Mouse (Mus musculus) cerebellum, adult 11 months (tissue): ENCODE results near the gene Map2k5.

Experiments
- DNase-seq: peaks from one replicate; pipeline ENCODE4 v3.0.0; 2022

Map2k5 gene

GRCm38 (mm10) chr9:63144502-63145248, 233.0 kb downstream of the Map2k5 start:
- no peak for DNase-seq

DNA sequence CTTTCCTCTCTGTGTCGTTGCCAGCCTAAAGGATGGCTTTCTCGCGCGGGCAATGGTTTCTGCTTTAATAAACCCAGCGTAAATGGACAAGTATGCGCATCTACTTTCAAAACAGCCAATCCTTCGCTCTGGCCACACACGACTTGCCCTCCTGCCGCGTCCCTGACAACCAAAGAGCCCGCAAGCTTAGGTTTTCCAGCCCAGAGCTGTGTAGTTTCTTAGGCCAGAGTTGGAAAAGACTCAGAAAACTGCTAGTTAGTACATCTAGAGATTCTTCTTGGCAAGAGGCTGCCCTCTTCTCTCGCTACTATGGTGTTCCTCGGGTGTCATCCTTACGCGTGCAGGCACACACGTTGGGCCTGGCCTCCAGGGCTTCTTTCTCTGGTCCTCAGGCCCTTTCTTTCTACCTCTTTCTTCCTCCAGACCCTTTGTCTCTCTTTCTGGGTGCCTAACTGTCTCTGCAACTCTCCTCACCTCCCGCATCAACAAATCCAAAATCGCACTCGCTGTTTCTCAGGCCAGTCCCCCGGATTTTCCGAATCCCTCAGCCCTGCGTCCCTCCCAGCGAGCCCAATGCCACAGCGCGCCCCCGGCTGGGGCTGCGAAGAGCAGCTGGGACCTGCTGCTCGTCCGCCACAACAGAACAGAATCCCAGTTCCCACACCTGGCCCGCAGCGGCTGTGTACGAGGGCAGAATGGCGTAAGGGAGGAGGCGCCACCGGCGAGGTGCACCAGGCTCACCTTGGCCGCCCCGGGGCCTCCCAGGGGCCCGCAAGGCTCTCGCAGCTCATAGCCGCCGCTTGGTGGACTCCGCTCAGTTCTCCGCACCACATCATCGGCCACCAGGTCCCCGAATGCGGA, 233.8 kb downstream of the Map2k5 start:
- no peak for DNase-seq

GRCm38 (mm10) chr9:63143227-63143626, 234.5 kb downstream of the Map2k5 start:
- no peak for DNase-seq

GRCm38 (mm10) chr9:63142335-63143036, 235.2 kb downstream of the Map2k5 start:
- DNase-seq, result no peak

GRCm38 (mm10) chr9:63141641-63142334, 235.9 kb downstream of the Map2k5 start:
- no peak for DNase-seq

- DNase-seq, result no peak
These were observed 237.5 kb downstream of the Map2k5 start for GRCm38 (mm10) chr9:63140211-63140610.

- no peak for DNase-seq
These were observed 238.0 kb downstream of the Map2k5 start for GRCm38 (mm10) chr9:63139661-63140060.

DNA sequence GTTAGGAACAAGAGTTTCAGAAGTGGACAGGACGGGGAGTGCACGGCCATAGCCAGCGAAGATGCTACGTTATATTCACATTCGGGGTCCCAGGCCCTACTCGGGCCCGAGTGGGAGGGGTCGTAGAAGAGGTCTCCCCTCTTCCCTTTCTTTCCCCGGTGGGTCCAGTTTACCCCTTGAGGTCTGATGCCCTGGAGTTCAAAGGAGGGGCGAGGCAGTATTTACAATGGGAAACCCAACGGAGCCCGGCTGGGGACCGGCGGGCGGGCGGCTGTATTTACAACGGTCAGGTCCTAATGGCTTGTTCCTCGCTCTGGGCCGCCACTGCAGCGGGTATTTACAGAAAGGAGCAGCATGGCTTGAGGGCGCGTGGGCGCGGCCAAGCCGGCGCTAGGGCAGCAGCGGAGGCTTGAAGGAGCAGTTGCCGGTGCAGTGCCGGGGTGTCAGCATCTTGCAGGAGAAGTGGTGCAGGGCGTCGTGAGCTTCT, 239.2 kb downstream of the Map2k5 start:
- DNase-seq, result no peak

- DNase-seq, result no peak
These were observed 240.1 kb downstream of the Map2k5 start for GRCm38 (mm10) chr9:63137615-63137915.

GRCm38 (mm10) chr9:63136756-63137614, 240.7 kb downstream of the Map2k5 start:
- no peak for DNase-seq

- no peak for DNase-seq
These were observed 241.5 kb downstream of the Map2k5 start for GRCm38 (mm10) chr9:63136241-63136640.

GRCm38 (mm10) chr9:63135801-63136200, 241.9 kb downstream of the Map2k5 start:
- DNase-seq, result peak; percentile 55

DNA sequence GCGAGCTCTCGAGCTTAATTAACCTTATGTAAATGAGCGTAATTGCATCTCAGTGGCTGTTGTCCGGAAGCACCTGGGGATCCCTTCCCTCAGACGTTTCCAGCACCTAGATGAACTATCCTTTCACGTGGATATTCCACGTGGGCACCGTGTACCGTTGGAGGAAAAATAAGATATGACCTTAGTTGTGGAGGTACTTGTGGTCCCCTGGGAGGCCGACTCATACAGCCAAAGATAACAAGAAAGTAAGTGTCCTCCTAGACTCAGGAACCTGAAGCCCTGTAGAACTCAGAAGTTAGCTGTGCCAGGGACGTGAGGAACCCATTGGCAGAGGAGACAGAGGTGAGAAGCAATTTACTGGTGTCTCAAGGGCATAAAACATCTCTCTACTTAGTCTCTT, 242.3 kb downstream of the Map2k5 start:
- DNase-seq, result no peak

GRCm38 (mm10) chr9:63133659-63134058, 244.0 kb downstream of the Map2k5 start:
- no peak for DNase-seq

DNA sequence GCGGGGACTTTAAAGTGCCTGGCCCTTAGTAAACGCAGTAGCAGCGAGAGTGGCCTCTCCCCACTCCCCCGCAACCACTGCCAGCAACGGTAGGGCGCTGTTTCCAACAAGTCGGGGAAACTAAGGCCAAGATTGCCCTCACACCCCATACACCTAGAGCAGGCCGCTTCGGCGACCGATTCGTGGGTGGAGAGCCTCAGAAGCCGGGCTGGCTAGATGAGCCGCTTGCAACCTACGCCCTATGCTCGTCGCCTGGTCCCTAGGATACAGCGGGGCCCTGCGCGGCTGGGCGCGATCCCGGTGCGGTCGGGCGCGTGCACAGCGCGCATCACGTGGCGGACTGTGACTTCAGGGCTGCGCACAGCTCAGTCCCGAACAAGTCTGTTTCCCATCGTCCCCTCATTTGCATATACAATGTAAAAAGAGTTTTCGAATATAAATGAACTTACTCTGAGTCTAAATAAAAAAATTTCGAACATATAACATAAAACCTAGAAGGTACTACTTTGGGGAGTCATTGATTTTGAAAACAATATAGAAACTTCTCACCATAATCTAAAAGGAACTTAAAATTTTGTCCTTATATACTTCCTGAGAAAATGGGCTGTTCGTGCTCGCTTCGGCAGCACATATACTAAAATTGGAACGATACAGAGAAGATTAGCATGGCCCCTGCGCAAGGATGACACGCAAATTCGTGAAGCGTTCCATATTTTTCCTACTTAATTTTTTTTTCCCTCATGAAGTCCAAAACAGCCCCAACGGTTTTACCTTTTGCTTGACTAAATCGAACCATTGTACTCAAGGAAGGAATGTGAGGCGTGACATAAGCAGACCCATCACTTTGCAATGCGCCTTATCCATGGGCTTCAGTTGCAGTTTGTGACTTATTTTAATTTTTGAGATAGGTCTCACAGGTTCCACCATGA, 244.8 kb downstream of the Map2k5 start:
- peak; percentile 95 for DNase-seq

GRCm38 (mm10) chr9:63131957-63132602, 245.6 kb downstream of the Map2k5 start:
- peak; percentile 56 for DNase-seq

DNA sequence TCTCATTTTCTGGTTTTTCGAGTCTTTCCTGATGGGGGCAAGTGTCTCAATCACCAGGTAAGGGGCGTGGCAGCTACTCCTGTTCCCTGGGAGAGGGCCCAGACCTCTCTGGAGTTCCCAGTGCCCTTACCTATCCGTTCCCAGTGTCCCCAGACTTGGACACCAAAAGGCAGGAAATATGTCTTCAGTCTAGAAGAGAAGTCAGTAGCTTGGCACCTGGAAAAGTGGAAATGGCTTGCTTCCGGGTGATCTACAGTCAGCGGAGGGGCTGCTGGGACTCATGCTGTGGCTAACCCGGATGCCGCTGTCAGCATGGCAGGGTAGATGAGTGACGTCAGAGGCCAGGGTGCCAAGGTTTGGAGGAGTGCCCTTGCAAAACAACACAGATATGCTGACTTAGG, 248.1 kb downstream of the Map2k5 start:
- DNase-seq, result no peak

DNA sequence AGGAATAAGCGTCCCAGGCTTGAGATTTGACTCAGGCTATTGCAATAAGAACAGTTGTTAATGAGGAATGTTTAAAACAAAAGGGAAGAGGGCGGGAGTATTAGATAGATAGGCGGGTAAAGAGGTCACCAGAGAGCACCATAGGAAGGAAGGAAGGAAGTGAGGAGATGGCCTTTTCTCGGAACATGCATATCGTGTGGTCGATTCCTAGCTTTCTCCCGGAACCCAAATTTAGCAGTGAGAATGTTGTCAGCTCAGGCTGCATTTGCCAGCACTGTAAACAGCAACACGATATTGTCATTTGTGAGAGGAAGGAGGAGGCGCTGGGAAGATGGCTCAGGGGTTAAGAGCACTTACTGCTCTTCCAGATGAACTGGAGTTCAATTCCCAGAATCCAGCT, 253.2 kb downstream of the Map2k5 start:
- no peak for DNase-seq

- peak; percentile 79 for DNase-seq
These were observed 254.0 kb downstream of the Map2k5 start for GRCm38 (mm10) chr9:63123451-63124438.
